Mouse (Mus musculus): ENCODE data around the gene Nipsnap2. TPM values are rescaled to one million over a fixed set of nuclear protein-coding genes. Genes with fewer than 3 reads are reported as not detected.

Gene Nipsnap2
- polyA plus RNA-seq, 1 experiment from 2014 or later: 116 TPM

DNA sequence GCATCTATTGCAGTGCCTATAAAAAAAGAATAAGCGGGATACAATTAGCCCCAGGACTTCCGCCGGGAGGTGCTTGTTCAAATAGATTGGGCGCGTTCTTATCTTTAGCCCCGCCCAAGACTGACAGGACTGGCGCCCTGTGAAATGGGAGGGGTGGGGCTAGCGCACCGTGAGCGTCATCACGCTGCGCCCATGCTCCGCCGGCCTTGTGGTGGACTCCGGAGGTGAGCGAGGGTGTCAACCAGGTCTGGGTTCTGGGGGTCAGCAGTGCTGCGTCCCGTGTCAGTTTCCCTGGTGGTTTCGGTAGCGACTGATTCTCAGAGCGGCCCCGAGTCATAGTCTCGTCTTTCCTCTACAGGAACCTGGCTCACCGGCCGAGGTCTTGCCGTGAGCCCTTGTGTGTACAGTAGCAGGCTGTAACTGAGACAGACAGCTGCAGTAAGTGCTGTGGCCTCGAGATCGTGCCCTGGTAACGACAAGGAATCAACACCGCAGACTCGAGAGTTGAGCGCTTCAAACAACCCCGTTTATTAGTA lies 9.5 kb upstream of the Nipsnap2 start, which contains the start of gene Mrps17:
Gene Mrps17, plus strand, starts transcription at position 172 of the 536 bp plus-strand sequence.
- H3K36me3 ChIP-seq (ENCODE audit: control insufficient read depth, insufficient read depth, low read length): peaks cover 37% of the 10 kb centered on the region
- DNase-seq (ENCODE audit: low spot score): peak; percentile 98
- H3K9me3 ChIP-seq (ENCODE audit: control insufficient read depth, low read length): no peaks in the 10 kb centered on the region
- H3K27me3 ChIP-seq (replicated peaks; ENCODE audit: control insufficient read depth, insufficient read depth, low read length): no peaks in the 10 kb centered on the region
- H3K4me2 ChIP-seq (ENCODE audit: low read depth, low read length): peak within 1 kb of the TSS; percentile 75
- H3K9ac ChIP-seq (ENCODE audit: low read depth, low read length): peak within 1 kb of the TSS; percentile 88
- no peak within 1 kb of the TSS; the same call in 1 of the 2 replicates for H3K27ac ChIP-seq (replicated peaks; ENCODE audit: low read depth, low read length)
- under 1% methylated on average over 33 of the region's 33 CpGs for WGBS
- H3K4me3 ChIP-seq (ENCODE audit: low read depth, low read length): peak within 1 kb of the TSS; percentile 90
- H3K4me1 ChIP-seq (ENCODE audit: control insufficient read depth, insufficient read depth, low read length): peaks cover 5% of the 10 kb centered on the region; the same call in 1 of the 2 replicates
- ATAC-seq (ENCODE audit: low read depth): peak; percentile 98

DNA sequence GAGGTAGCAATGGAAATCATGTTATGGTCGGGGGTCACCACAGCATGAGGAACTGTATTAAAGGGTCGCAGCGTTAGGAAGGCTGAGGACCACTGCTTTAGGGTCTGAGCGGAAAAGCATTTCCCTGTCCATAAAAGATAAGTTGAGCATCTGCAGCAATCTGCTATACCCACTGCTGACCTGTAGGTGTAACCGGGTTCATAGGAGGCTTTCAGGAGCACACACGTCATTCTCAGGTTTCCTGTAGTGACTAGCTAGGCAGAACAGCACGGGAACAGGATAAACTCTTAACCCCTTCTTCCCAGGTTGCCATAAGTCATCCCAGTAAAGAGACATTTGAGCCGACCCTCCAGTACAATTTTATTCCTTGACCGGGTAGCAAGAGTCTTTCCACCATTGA lies 7.8 kb upstream of the Nipsnap2 start:
- ATAC-seq (ENCODE audit: low read depth): no peak
- WGBS: 74% methylated on average over 9 of the region's 9 CpGs
- no peaks in the 10 kb centered on the region for H3K27me3 ChIP-seq (replicated peaks; ENCODE audit: control insufficient read depth, insufficient read depth, low read length)
- no peak overlapping the region for H3K4me3 ChIP-seq (ENCODE audit: low read depth, low read length)
- no peaks in the 10 kb centered on the region for H3K9me3 ChIP-seq (ENCODE audit: control insufficient read depth, low read length)
- H3K4me2 ChIP-seq (ENCODE audit: low read depth, low read length): no peak overlapping the region
- no peak for DNase-seq (ENCODE audit: low spot score)
- H3K27ac ChIP-seq (replicated peaks; ENCODE audit: low read depth, low read length): no peak overlapping the region
- peaks cover 5% of the 10 kb centered on the region; the same call in 1 of the 2 replicates for H3K4me1 ChIP-seq (ENCODE audit: control insufficient read depth, insufficient read depth, low read length)
- H3K9ac ChIP-seq (ENCODE audit: low read depth, low read length): no peak overlapping the region
- H3K36me3 ChIP-seq (ENCODE audit: control insufficient read depth, insufficient read depth, low read length): peaks cover 37% of the 10 kb centered on the region

- H3K4me2 ChIP-seq (ENCODE audit: low read depth, low read length): no peak overlapping the region
- no peak overlapping the region for H3K27ac ChIP-seq (replicated peaks; ENCODE audit: low read depth, low read length)
- H3K9ac ChIP-seq (ENCODE audit: low read depth, low read length): no peak overlapping the region
- H3K4me1 ChIP-seq (ENCODE audit: control insufficient read depth, insufficient read depth, low read length): peaks cover 5% of the 10 kb centered on the region; the same call in 1 of the 2 replicates
- peaks cover 37% of the 10 kb centered on the region for H3K36me3 ChIP-seq (ENCODE audit: control insufficient read depth, insufficient read depth, low read length)
- 88% methylated on average over 3 of the region's 3 CpGs for WGBS
- DNase-seq (ENCODE audit: low spot score) (no peak), ATAC-seq (ENCODE audit: low read depth) (no peak)
- H3K27me3 ChIP-seq (replicated peaks; ENCODE audit: control insufficient read depth, insufficient read depth, low read length): no peaks in the 10 kb centered on the region
- H3K9me3 ChIP-seq (ENCODE audit: control insufficient read depth, low read length): no peaks in the 10 kb centered on the region
- H3K4me3 ChIP-seq (ENCODE audit: low read depth, low read length): no peak overlapping the region
These were observed 4.7 kb upstream of the Nipsnap2 start for GRCm38 (mm10) chr5:129720176-129720575.

DNA sequence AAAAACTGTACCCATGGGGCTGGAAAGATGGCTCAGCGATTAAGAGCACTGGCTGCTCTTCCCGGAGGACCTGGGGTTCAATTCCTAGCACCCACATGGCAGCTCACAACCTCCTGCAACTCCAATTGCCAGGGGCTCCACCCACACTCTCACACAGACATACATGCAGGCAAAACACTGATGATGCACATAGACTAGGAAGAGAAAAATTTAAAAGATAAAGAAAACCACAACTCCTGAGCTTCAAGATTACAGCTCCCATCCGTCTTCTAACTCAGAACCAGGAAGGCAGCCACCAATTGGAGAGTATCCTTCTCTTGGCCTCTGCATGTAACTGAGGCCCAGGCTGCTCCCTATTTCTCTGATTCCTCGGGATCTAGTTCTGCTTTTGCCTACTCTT lies 595 bp upstream of the Nipsnap2 start:
- Histone ChIP-seq H3K36me3 (ENCODE audit: control insufficient read depth, insufficient read depth, low read length) (peaks cover 9% of the 10 kb centered on the region), H3K4me3 (ENCODE audit: low read depth, low read length) (peak overlapping the region; percentile 80), H3K4me2 (ENCODE audit: low read depth, low read length) (peak overlapping the region; percentile 59), H3K4me1 (ENCODE audit: control insufficient read depth, insufficient read depth, low read length) (peaks cover 16% of the 10 kb centered on the region; the same call in 1 of the 2 replicates), H3K9ac (ENCODE audit: low read depth, low read length) (peak overlapping the region; percentile 98), H3K9me3 (ENCODE audit: control insufficient read depth, low read length) (no peaks in the 10 kb centered on the region), H3K27ac (replicated peaks; ENCODE audit: low read depth, low read length) (peak overlapping the region; percentile 95), H3K27me3 (replicated peaks; ENCODE audit: control insufficient read depth, insufficient read depth, low read length) (no peaks in the 10 kb centered on the region)
- ATAC-seq (ENCODE audit: low read depth) (no peak), DNase-seq (ENCODE audit: low spot score) (no peak)
- 48% methylated on average over 4 of the region's 4 CpGs for WGBS

- ATAC-seq (ENCODE audit: low read depth): no peak
- no peaks in the 10 kb centered on the region for H3K36me3 ChIP-seq (ENCODE audit: control insufficient read depth, insufficient read depth, low read length)
- no peaks in the 10 kb centered on the region for H3K9me3 ChIP-seq (ENCODE audit: control insufficient read depth, low read length)
- H3K27me3 ChIP-seq (replicated peaks; ENCODE audit: control insufficient read depth, insufficient read depth, low read length): no peaks in the 10 kb centered on the region
- peak overlapping the region; percentile 80 for H3K4me3 ChIP-seq (ENCODE audit: low read depth, low read length)
- peak overlapping the region; percentile 59 for H3K4me2 ChIP-seq (ENCODE audit: low read depth, low read length)
- WGBS: 14% methylated on average over 7 of the region's 7 CpGs
- H3K27ac ChIP-seq (replicated peaks; ENCODE audit: low read depth, low read length): peak overlapping the region; percentile 95
- peak overlapping the region; percentile 98 for H3K9ac ChIP-seq (ENCODE audit: low read depth, low read length)
- H3K4me1 ChIP-seq (ENCODE audit: control insufficient read depth, insufficient read depth, low read length): peaks cover 28% of the 10 kb centered on the region
- DNase-seq (ENCODE audit: low spot score): peak; percentile 2
These were observed 1.0 kb downstream of the Nipsnap2 start for GRCm38 (mm10) chr5:129725774-129726392.

- Histone ChIP-seq H3K4me2 (ENCODE audit: low read depth, low read length) (peak overlapping the region; percentile 59), H3K9me3 (ENCODE audit: control insufficient read depth, low read length) (no peaks in the 10 kb centered on the region), H3K9ac (ENCODE audit: low read depth, low read length) (no peak overlapping the region), H3K4me1 (ENCODE audit: control insufficient read depth, insufficient read depth, low read length) (peaks cover 28% of the 10 kb centered on the region), H3K27ac (replicated peaks; ENCODE audit: low read depth, low read length) (no peak overlapping the region), H3K27me3 (replicated peaks; ENCODE audit: control insufficient read depth, insufficient read depth, low read length) (no peaks in the 10 kb centered on the region), H3K36me3 (ENCODE audit: control insufficient read depth, insufficient read depth, low read length) (no peaks in the 10 kb centered on the region), H3K4me3 (ENCODE audit: low read depth, low read length) (no peak overlapping the region)
- DNase-seq (ENCODE audit: low spot score): no peak
- WGBS: 61% methylated on average over 3 of the region's 3 CpGs
- ATAC-seq (ENCODE audit: low read depth): no peak
These were observed 1.9 kb downstream of the Nipsnap2 start for GRCm38 (mm10) chr5:129726784-129727183.

DNA sequence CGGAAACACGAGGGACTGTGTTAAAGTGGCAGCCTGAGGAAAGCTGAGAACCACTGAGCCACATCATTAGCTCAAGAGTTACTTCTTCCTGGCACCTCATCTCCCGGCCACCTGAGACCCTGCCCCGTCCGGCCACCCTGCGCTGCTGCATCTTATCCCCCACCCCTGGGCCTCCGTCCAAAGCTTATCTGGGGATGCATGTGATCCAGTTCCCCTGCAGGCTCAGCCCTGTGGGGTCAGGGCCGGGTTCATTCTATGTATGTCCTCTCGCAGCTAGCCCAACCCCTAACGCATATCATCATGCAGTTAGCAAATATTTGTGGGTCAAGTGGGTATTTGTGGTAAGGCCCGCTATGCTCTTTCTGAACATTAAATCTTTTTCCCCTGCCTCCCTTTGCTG lies 4.4 kb downstream of the Nipsnap2 start:
- H3K36me3 ChIP-seq (ENCODE audit: control insufficient read depth, insufficient read depth, low read length): no peaks in the 10 kb centered on the region
- DNase-seq (ENCODE audit: low spot score) (peak; percentile 39), ATAC-seq (ENCODE audit: low read depth) (no peak)
- no peaks in the 10 kb centered on the region for H3K27me3 ChIP-seq (replicated peaks; ENCODE audit: control insufficient read depth, insufficient read depth, low read length)
- H3K4me3 ChIP-seq (ENCODE audit: low read depth, low read length): no peak overlapping the region
- no peaks in the 10 kb centered on the region for H3K9me3 ChIP-seq (ENCODE audit: control insufficient read depth, low read length)
- 46% methylated on average over 11 of the region's 11 CpGs for WGBS
- H3K9ac ChIP-seq (ENCODE audit: low read depth, low read length): 0 out of 2 replicates have a peak overlapping the region, but pooled peaks have one; percentile 45
- H3K4me1 ChIP-seq (ENCODE audit: control insufficient read depth, insufficient read depth, low read length): peaks cover 28% of the 10 kb centered on the region
- H3K27ac ChIP-seq (replicated peaks; ENCODE audit: low read depth, low read length): 0 out of 2 replicates have a peak overlapping the region, but pooled peaks have one; percentile 48
- H3K4me2 ChIP-seq (ENCODE audit: low read depth, low read length): no peak overlapping the region

DNA sequence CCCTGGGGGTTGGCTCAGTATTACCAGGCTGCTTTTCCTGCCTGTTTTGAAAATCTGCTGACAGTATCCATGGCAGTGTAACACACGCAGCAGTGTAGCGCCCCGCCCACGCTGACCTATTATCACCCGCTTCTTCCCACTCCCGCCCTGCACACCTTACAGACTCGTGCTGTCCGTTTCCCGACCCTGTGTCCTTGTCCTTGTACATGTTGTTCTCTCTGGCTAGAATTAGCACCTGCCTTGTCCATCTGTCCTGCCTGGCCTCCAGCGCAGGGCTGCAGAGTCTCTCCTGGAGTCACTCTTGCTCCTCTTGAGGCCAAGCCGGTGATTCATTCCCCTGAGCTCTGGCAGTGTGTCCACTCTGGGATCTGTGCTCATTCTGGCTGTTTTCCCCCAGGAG lies 5.5 kb downstream of the Nipsnap2 start:
- Histone ChIP-seq H3K4me1 (ENCODE audit: control insufficient read depth, insufficient read depth, low read length) (peaks cover 28% of the 10 kb centered on the region), H3K4me3 (ENCODE audit: low read depth, low read length) (no peak overlapping the region), H3K9me3 (ENCODE audit: control insufficient read depth, low read length) (no peaks in the 10 kb centered on the region), H3K27ac (replicated peaks; ENCODE audit: low read depth, low read length) (no peak overlapping the region), H3K36me3 (ENCODE audit: control insufficient read depth, insufficient read depth, low read length) (no peaks in the 10 kb centered on the region), H3K9ac (ENCODE audit: low read depth, low read length) (no peak overlapping the region), H3K27me3 (replicated peaks; ENCODE audit: control insufficient read depth, insufficient read depth, low read length) (no peaks in the 10 kb centered on the region), H3K4me2 (ENCODE audit: low read depth, low read length) (no peak overlapping the region)
- DNase-seq (ENCODE audit: low spot score) (peak; percentile 36), ATAC-seq (ENCODE audit: low read depth) (no peak)
- 53% methylated on average over 11 of the region's 11 CpGs for WGBS

Measured in embryonic facial prominence, embryonic 14.5 days (tissue).